Mouse (Mus musculus) heart, embryonic 11.5 days (tissue): Measurements from ENCODE around the gene Tmem104. TPM values are rescaled to one million over a fixed set of nuclear protein-coding genes. Genes with fewer than 3 reads are reported as not detected.

Experiments used
- ATAC-seq: fragments of 200-750 bp; cut with Nextera tagmentation; replicated peaks from 2 replicates; pipeline ENCODE4 v1.8.0; 2017; ENCODE audit warnings: moderate library complexity; ENCODE audit not compliant: insufficient number of reproducible peaks, low FRiP score, low TSS enrichment
- H3K27ac ChIP-seq: fragments of 300-500 bp; sonication (generic); 2 replicates; pipeline ENCODE4 v1.5.1; 2014; ENCODE audit warnings: mild to moderate bottlenecking, low read depth, low read length
- H3K27me3 ChIP-seq: fragments of 300-500 bp; sonication (generic); 2 replicates; pipeline ENCODE4 v1.6.1; 2014; ENCODE audit warnings: mild to moderate bottlenecking, low read length, mixed read lengths; ENCODE audit not compliant: control insufficient read depth, insufficient read depth
- H3K36me3 ChIP-seq: fragments of 300-500 bp; sonication (generic); 2 replicates; pipeline ENCODE4 v1.6.1; 2014; ENCODE audit warnings: mild to moderate bottlenecking, low read length, moderate library complexity, mixed read lengths; ENCODE audit not compliant: control insufficient read depth, insufficient read depth
- H3K4me1 ChIP-seq: fragments of 300-500 bp; sonication (generic); 2 replicates; pipeline ENCODE4 v1.6.1; 2014; ENCODE audit warnings: low read length; ENCODE audit not compliant: control insufficient read depth, insufficient read depth
- H3K4me2 ChIP-seq: fragments of 300-500 bp; sonication (generic); 2 replicates; pipeline ENCODE4 v1.6.1; 2014; ENCODE audit warnings: mild to moderate bottlenecking, moderate library complexity
- H3K4me3 ChIP-seq: fragments of 300-500 bp; sonication (generic); 2 replicates; pipeline ENCODE4 v1.5.1; 2014; ENCODE audit warnings: low read depth, low read length
- H3K9ac ChIP-seq: fragments of 300-500 bp; sonication (generic); 2 replicates; pipeline ENCODE4 v1.6.1; 2014; ENCODE audit warnings: mild to moderate bottlenecking, low read depth, low read length, moderate library complexity
- H3K9me3 ChIP-seq: fragments of 300-500 bp; sonication (generic); replicated peaks from 2 replicates; pipeline ENCODE4 v1.6.1; 2016; ENCODE audit warnings: low read length; ENCODE audit not compliant: control insufficient read depth
- WGBS: fragments of 180-500 bp; shearing (Covaris S2); extraction: QIAGEN DNeasy Blood & Tissue Kit; methylation state at CpG from one replicate; pipeline ENCODE4 v1.1.7; 2014; ENCODE audit not compliant: insufficient replicate concordance; 5-methylcytosine and 5-hydroxymethylcytosine counted together
- polyA plus RNA-seq: library from polyadenylated mRNA; unstranded; fragments of >200 nt; fragmentation: Nextera tagmentation; extraction: Ambion mirVana; gene quantifications from 2 replicates; pipeline ENCODE4 v1.2.1, GENCODE M21; 2014

Tmem104 gene
- polyA plus RNA-seq, 1 experiment from 2014 or later = 7.5 TPM

- Histone ChIP-seq H3K27me3 (peaks cover under 1% of the 10 kb centered on the region; the same call in 1 of the 2 replicates), H3K4me1 (peaks cover 16% of the 10 kb centered on the region), H3K4me2 (peak overlapping the region; percentile 92), H3K36me3 (no peaks in the 10 kb centered on the region), H3K27ac (no peak overlapping the region), H3K9ac (peak overlapping the region; percentile 74), H3K9me3 (no peaks in the 10 kb centered on the region), H3K4me3 (peak overlapping the region; percentile 56)
- no peak for ATAC-seq
- WGBS = 53% methylated on average over 3 of the region's 3 CpGs
These were observed 88.7 kb downstream of the Tmem104 start for GRCm38 (mm10) chr11:115275954-115276353.

- WGBS = under 1% methylated on average over 42 of the region's 42 CpGs
- H3K4me3 ChIP-seq = peak within 1 kb of the TSS; percentile 56
These were observed 89.7 kb downstream of the Tmem104 start, which contains the start of gene Fdxr for GRCm38 (mm10) chr11:115276780-115277603. Gene Fdxr (minus strand): TSS chr11:115277050.

GRCm38 (mm10) chr11:115277604-115277975 is 90.3 kb downstream of the Tmem104 start:
- peaks cover 16% of the 10 kb centered on the region for H3K4me1 ChIP-seq
- peak overlapping the region; percentile 72 for H3K9ac ChIP-seq
- H3K4me3 ChIP-seq = peak overlapping the region; percentile 56
- no peaks in the 10 kb centered on the region for H3K36me3 ChIP-seq
- no peak for ATAC-seq
- peak overlapping the region; percentile 75 for H3K27ac ChIP-seq
- H3K4me2 ChIP-seq = peak overlapping the region; percentile 73
- no peaks in the 10 kb centered on the region for H3K9me3 ChIP-seq
- no peaks in the 10 kb centered on the region for H3K27me3 ChIP-seq
- 23% methylated on average over 7 of the region's 7 CpGs for WGBS

More at GRCm38 (mm10) chr11:115276780-115277603, 89.7 kb downstream of the Tmem104 start, which contains the start of gene Fdxr:
- H3K4me2 ChIP-seq = peak within 1 kb of the TSS; percentile 92
- no peaks in the 10 kb centered on the region for H3K36me3 ChIP-seq
- no peaks in the 10 kb centered on the region for H3K27me3 ChIP-seq
- H3K4me1 ChIP-seq = peaks cover 16% of the 10 kb centered on the region
- ATAC-seq = peak; percentile 93
- H3K9ac ChIP-seq = peak within 1 kb of the TSS; percentile 74
- peak within 1 kb of the TSS; percentile 75 for H3K27ac ChIP-seq
- H3K9me3 ChIP-seq = no peaks in the 10 kb centered on the region

- H3K27me3 ChIP-seq = no peaks in the 10 kb centered on the region
- no peak for ATAC-seq
- H3K4me1 ChIP-seq = peaks cover 13% of the 10 kb centered on the region
- H3K4me3 ChIP-seq = peak overlapping the region; percentile 56; the same call in 1 of the 2 replicates
- 63% methylated on average over 6 of the region's 6 CpGs for WGBS
- H3K4me2 ChIP-seq = peak overlapping the region; percentile 73
- H3K9ac ChIP-seq = no peak overlapping the region
- no peak overlapping the region for H3K27ac ChIP-seq
- H3K9me3 ChIP-seq = no peaks in the 10 kb centered on the region
- H3K36me3 ChIP-seq = no peaks in the 10 kb centered on the region
These were observed 90.9 kb downstream of the Tmem104 start for GRCm38 (mm10) chr11:115278176-115278575.

GRCm38 (mm10) chr11:115279726-115280125 is 92.4 kb downstream of the Tmem104 start:
- no peak overlapping the region for H3K27ac ChIP-seq
- H3K9ac ChIP-seq = no peak overlapping the region
- 63% methylated on average over 1 of the region's 1 CpGs for WGBS
- ATAC-seq = no peak
- no peaks in the 10 kb centered on the region for H3K36me3 ChIP-seq
- H3K9me3 ChIP-seq = no peaks in the 10 kb centered on the region
- no peaks in the 10 kb centered on the region for H3K27me3 ChIP-seq
- H3K4me2 ChIP-seq = no peak overlapping the region
- peaks cover 13% of the 10 kb centered on the region for H3K4me1 ChIP-seq
- no peak overlapping the region for H3K4me3 ChIP-seq

GRCm38 (mm10) chr11:115282295-115282694 is 95.0 kb downstream of the Tmem104 start:
- Histone ChIP-seq H3K4me2 (no peak overlapping the region), H3K4me1 (peaks cover 6% of the 10 kb centered on the region), H3K9ac (0 out of 2 replicates have a peak overlapping the region, but pooled peaks have one; percentile 18), H3K36me3 (no peaks in the 10 kb centered on the region), H3K4me3 (no peak overlapping the region), H3K27me3 (no peaks in the 10 kb centered on the region), H3K27ac (no peak overlapping the region), H3K9me3 (no peaks in the 10 kb centered on the region)
- WGBS = 67% methylated on average over 8 of the region's 8 CpGs
- no peak for ATAC-seq

GRCm38 (mm10) chr11:115282723-115283485 is 95.6 kb downstream of the Tmem104 start:
- Histone ChIP-seq H3K4me1 (peaks cover 3% of the 10 kb centered on the region), H3K27me3 (no peaks in the 10 kb centered on the region), H3K9me3 (no peaks in the 10 kb centered on the region), H3K27ac (no peak overlapping the region), H3K9ac (0 out of 2 replicates have a peak overlapping the region, but pooled peaks have one; percentile 23), H3K36me3 (no peaks in the 10 kb centered on the region), H3K4me3 (no peak overlapping the region), H3K4me2 (no peak overlapping the region)
- WGBS = 84% methylated on average over 8 of the region's 8 CpGs
- ATAC-seq = peak; percentile 24

- no peaks in the 10 kb centered on the region for H3K36me3 ChIP-seq
- H3K4me2 ChIP-seq = no peak overlapping the region
- no peak for ATAC-seq
- H3K9ac ChIP-seq = 0 out of 2 replicates have a peak overlapping the region, but pooled peaks have one; percentile 23
- H3K9me3 ChIP-seq = no peaks in the 10 kb centered on the region
- no peak overlapping the region for H3K27ac ChIP-seq
- WGBS = 73% methylated on average over 9 of the region's 9 CpGs
- H3K4me1 ChIP-seq = no peaks in the 10 kb centered on the region
- H3K4me3 ChIP-seq = no peak overlapping the region
- H3K27me3 ChIP-seq = no peaks in the 10 kb centered on the region
These were observed 96.1 kb downstream of the Tmem104 start for GRCm38 (mm10) chr11:115283486-115283765.
